Mouse (Mus musculus): ENCODE results near the gene Scyl3.

Gene Scyl3

GRCm38 (mm10) chr1:163934591-163934990 is 5.7 kb downstream of the Scyl3 start:
- in situ Hi-C loops (cut with MboI; ENCODE audit: unreplicated experiment in 2 of 2): loop anchor here (25.0 kb wide), 2 partner anchors 1222 to 1372 kb away; partner anchors contain the start of gene Vamp4 (in 1 of the 2)

DNA sequence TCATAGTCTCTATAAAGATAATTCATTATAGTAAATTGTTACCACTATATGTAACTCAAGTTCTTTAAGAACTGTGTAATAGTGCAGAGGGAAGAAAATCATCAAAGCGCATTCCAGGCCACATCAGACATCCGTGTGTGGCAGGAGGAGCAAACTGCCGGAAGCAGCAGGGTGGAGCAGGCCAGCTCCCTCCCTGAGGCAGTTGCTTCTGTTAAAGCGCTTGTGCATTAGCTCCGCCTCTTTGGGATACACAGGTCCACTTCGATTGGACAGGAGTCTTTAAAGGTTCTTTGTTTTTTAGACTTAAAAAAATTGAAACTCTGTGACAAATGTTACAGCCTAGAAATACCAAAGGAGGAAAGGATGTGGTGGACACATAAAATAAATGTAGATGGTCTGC is 13.2 kb downstream of the Scyl3 start:
- in situ Hi-C loops (cut with MboI; ENCODE audit: unreplicated experiment in 2 of 2): loop anchor here (10.0 to 25.0 kb wide), 3 partner anchors 1230 to 1380 kb away; partner anchors contain the start of gene Vamp4 (in 1 of the 2)

- in situ Hi-C loops (cut with MboI; ENCODE audit: unreplicated experiment in 2 of 2): no loop called here
Measured at GRCm38 (mm10) chr1:163953396-163953795, 24.5 kb downstream of the Scyl3 start.

DNA sequence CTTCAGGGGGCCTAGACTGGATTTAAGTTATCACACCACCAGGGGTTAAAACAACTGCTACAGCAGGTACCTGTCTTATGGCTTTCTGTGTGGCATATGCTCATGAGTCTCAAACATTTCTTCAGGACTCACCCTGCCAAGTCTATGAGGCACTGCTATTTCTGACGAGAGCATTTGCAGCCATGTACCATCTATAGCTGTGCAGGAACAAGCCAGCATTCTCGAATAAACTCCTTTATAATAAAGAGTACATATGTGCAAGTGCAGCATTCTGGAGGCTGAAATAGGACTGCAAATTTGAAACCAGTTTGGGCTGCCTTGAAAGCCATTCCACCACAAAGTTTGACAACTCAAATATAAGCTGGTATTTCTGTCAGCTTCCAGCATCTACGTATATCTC is 29.1 kb downstream of the Scyl3 start:
- in situ Hi-C loops (cut with MboI; ENCODE audit: unreplicated experiment in 2 of 2): no loop called here

- in situ Hi-C loops (cut with MboI; ENCODE audit: unreplicated experiment in 2 of 2): no loop called here
Measured at GRCm38 (mm10) chr1:163964008-163964689, 35.2 kb downstream of the Scyl3 start.

GRCm38 (mm10) chr1:163974471-163974870 is 45.6 kb downstream of the Scyl3 start:
- in situ Hi-C loops (cut with MboI; ENCODE audit: unreplicated experiment in 2 of 2): no loop called here

DNA sequence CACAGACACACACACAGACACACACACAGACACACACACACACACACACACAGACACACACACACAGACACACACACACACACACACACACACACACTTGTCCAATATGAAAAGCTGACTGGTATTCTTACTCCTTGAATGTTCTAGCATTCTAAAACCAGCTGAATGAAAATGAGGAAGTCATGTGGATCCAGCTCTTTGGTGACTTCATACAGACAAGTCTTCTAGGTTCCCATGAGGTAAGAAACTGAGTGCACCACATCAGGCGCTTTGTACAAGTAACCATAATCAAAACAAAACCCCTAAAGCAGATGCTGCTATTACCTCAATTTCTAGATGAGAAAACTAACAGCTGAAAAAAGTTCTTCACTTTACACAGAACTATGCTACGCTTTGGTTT is 46.2 kb downstream of the Scyl3 start:
- in situ Hi-C loops (cut with MboI; ENCODE audit: unreplicated experiment in 2 of 2): no loop called here

- in situ Hi-C loops (cut with MboI; ENCODE audit: unreplicated experiment in 2 of 2): no loop called here
Measured at GRCm38 (mm10) chr1:163976515-163976914, 47.6 kb downstream of the Scyl3 start.

DNA sequence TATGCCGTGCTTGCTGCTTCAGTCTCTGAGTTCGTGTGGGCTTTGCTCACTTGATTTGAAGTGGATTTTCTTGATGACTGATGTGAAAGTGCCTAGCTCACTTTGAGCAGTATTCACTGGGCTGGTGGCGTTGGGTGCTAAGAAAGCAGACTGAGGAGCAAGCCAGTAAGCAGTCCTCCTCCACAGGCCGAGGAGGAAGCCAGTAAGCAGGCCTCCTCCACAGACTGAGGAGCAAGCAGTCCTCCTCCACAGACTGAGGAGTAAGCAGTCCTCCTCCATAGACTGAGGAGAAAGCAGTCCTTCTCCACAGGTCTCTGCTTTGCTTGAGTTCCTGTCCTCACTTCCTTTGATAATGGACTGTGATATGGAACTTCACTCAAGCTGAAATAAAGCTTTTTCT is 63.5 kb downstream of the Scyl3 start:
- in situ Hi-C loops (cut with MboI; ENCODE audit: unreplicated experiment in 2 of 2): no loop called here

- in situ Hi-C loops (cut with MboI; ENCODE audit: unreplicated experiment in 2 of 2): no loop called here
Measured at GRCm38 (mm10) chr1:163994173-163994720, 65.3 kb downstream of the Scyl3 start.

GRCm38 (mm10) chr1:163994721-163995608 is 66.1 kb downstream of the Scyl3 start, which contains the start of the genes BC055324 and Mettl18:
Gene BC055324 (minus strand): TSS chr1:163994796.
Gene Mettl18 (plus strand): TSS chr1:163994889.
- in situ Hi-C loops (cut with MboI; ENCODE audit: unreplicated experiment in 2 of 2): no loop called here

GRCm38 (mm10) chr1:163995609-163995913 is 66.7 kb downstream of the Scyl3 start:
- in situ Hi-C loops (cut with MboI; ENCODE audit: unreplicated experiment in 2 of 2): no loop called here

GRCm38 (mm10) chr1:164001831-164002452 is 73.0 kb downstream of the Scyl3 start:
- in situ Hi-C loops (cut with MboI; ENCODE audit: unreplicated experiment in 2 of 2): loop anchor here in 1 of 2 experiments (25.0 kb wide), 1 partner anchor 1110 kb away; no protein-coding TSS in a partner anchor

DNA sequence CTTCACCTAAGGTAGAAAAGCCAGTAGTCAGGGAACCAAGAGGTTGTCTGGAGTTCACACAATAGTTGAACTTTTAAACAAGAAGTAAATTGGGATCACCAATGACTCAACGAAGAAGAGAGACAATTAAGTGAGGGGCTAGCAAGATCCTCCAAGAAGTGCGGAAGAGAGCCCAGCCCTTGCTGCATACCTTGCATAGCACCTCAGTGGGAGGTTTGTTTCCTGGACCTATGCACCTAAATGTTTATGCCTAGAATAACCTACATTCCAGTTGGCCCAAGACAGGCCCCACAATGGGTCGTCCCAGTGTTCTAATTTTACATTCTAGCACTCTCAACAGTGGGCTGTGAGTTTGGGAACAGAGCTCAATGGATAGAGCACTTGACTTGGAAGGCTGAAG is 75.4 kb downstream of the Scyl3 start:
- in situ Hi-C loops (cut with MboI; ENCODE audit: unreplicated experiment in 2 of 2): loop anchor here in 1 of 2 experiments (25.0 kb wide), 1 partner anchor 1108 kb away; no protein-coding TSS in a partner anchor
